Mouse (Mus musculus): ENCODE measurements around the gene Mug1. TPM values are rescaled to one million over a fixed set of nuclear protein-coding genes. Genes with fewer than 3 reads are reported as not detected.
"Not testable (repeated sequence)": the region's sequence is repeated elsewhere in the genome, so short reads cannot be mapped to it uniquely, and the experiment has no call there.

The Mug1 gene
- not detected in 2 replicates for total RNA-seq (2012; rRNA removed)
- total RNA-seq (2014; rRNA removed) = not detected in 2 replicates
- not detected in 2 replicates for polyA plus RNA-seq (2012; ENCODE audit: insufficient read length, low read depth)

GRCm38 (mm10) chr6:121838271-121838670 lies at the start of gene Mug1:
Gene Mug1 (plus strand): TSS chr6:121838541.
- not testable (repeated sequence) for DNase-seq (ENCODE audit: extremely low read depth)

GRCm38 (mm10) chr6:121828034-121828433 lies 10.3 kb upstream of the Mug1 start:
- DNase-seq (ENCODE audit: extremely low read depth) = no peak
- dilution Hi-C loops (cut with MboI; ENCODE audit: extremely low pct_ligation_motif_present, extremely low pct_unique_long_range_greater_than_20kb, low sequenced_read_pairs) (no loop called here), in situ Hi-C loops (cut with MboI; ENCODE audit: low pct_ligation_motif_present, low pct_unique_long_range_greater_than_20kb, low sequenced_read_pairs) (no loop called here)
- peaks cover 22% of the 10 kb centered on the region for H3K27me3 ChIP-seq (replicated peaks)
- H3K4me2 ChIP-seq (ENCODE audit: insufficient read depth, low read depth, poor library complexity, severe bottlenecking) = no peak overlapping the region
- no peaks in the 10 kb centered on the region for H3K36me3 ChIP-seq (replicated peaks in 1 of 2; ENCODE audit: control insufficient read depth in 1 of 2, insufficient read depth in 1 of 2, low read length in 1 of 2)
- TF ChIP-seq UBTF (IDR thresholded peaks at IDR 0.05; ENCODE audit: low read depth, low read length) = no peak
- no peak for TF ChIP-seq MXI1 (IDR thresholded peaks at IDR 0.05; ENCODE audit: low read depth, low read length)
- no peak for TF ChIP-seq NRF1 (IDR thresholded peaks at IDR 0.05; ENCODE audit: low read depth, low read length)
- no peak for TF ChIP-seq RCOR1 (conservative IDR thresholded peaks at IDR 0.05; ENCODE audit: low read depth, low read length)
- no peak for TF ChIP-seq GABPA (IDR thresholded peaks at IDR 0.05; ENCODE audit: insufficient replicate concordance, low read depth, low read length)
- no peak for TF ChIP-seq IRF4 (IDR thresholded peaks at IDR 0.05; ENCODE audit: low read depth, low read length)
- TF ChIP-seq RAD21 (IDR thresholded peaks at IDR 0.05; ENCODE audit: low read depth, low read length) = no peak
- no peaks in the 10 kb centered on the region for H3K4me1 ChIP-seq (ENCODE audit: control insufficient read depth in 1 of 2, insufficient read depth in 2 of 2)
- H3K79me2 ChIP-seq (replicated peaks; ENCODE audit: control insufficient read depth, extremely low read depth, insufficient read depth, poor library complexity, severe bottlenecking) = no peaks in the 10 kb centered on the region
- H3K4me3 ChIP-seq (replicated peaks in 1 of 3; ENCODE audit: low read depth in 2 of 3, low read length in 2 of 3, poor library complexity in 1 of 3) = no peak overlapping the region
- H3K27ac ChIP-seq (ENCODE audit: insufficient read depth, low read depth) = no peak overlapping the region
- no peaks in the 10 kb centered on the region for H3K9me3 ChIP-seq (replicated peaks; ENCODE audit: low read length)
- H3K9ac ChIP-seq (ENCODE audit: insufficient read depth, low read depth) = no peak overlapping the region

More at GRCm38 (mm10) chr6:121838271-121838670, at the start of gene Mug1:
- H3K36me3 ChIP-seq (replicated peaks in 1 of 2; ENCODE audit: control insufficient read depth in 1 of 2, insufficient read depth in 1 of 2, low read length in 1 of 2); H3K4me2 ChIP-seq (ENCODE audit: insufficient read depth, low read depth, poor library complexity, severe bottlenecking); H3K4me3 ChIP-seq (replicated peaks in 1 of 3; ENCODE audit: low read depth in 2 of 3, low read length in 2 of 3, poor library complexity in 1 of 3); H3K27ac ChIP-seq (ENCODE audit: insufficient read depth, low read depth); H3K79me2 ChIP-seq (replicated peaks; ENCODE audit: control insufficient read depth, extremely low read depth, insufficient read depth, poor library complexity, severe bottlenecking); H3K9me3 ChIP-seq (replicated peaks; ENCODE audit: low read length); H3K4me1 ChIP-seq (ENCODE audit: control insufficient read depth in 1 of 2, insufficient read depth in 2 of 2); H3K9ac ChIP-seq (ENCODE audit: insufficient read depth, low read depth); in situ Hi-C loops (cut with MboI; ENCODE audit: low pct_ligation_motif_present, low pct_unique_long_range_greater_than_20kb, low sequenced_read_pairs); dilution Hi-C loops (cut with MboI; ENCODE audit: extremely low pct_ligation_motif_present, extremely low pct_unique_long_range_greater_than_20kb, low sequenced_read_pairs): not testable (repeated sequence)
- H3K27me3 ChIP-seq (replicated peaks) = peaks cover 23% of the 10 kb centered on the region

- DNase-seq (ENCODE audit: extremely low read depth) = no peak
- Histone ChIP-seq H3K4me3 (replicated peaks in 1 of 3; ENCODE audit: low read depth in 2 of 3, low read length in 2 of 3, poor library complexity in 1 of 3) (no peak overlapping the region), H3K4me1 (ENCODE audit: control insufficient read depth in 1 of 2, insufficient read depth in 2 of 2) (no peaks in the 10 kb centered on the region), H3K9ac (ENCODE audit: insufficient read depth, low read depth) (no peak overlapping the region), H3K9me3 (replicated peaks; ENCODE audit: low read length) (no peaks in the 10 kb centered on the region), H3K4me2 (ENCODE audit: insufficient read depth, low read depth, poor library complexity, severe bottlenecking) (no peak overlapping the region), H3K27me3 (replicated peaks) (peaks cover 18% of the 10 kb centered on the region), H3K79me2 (replicated peaks; ENCODE audit: control insufficient read depth, extremely low read depth, insufficient read depth, poor library complexity, severe bottlenecking) (no peaks in the 10 kb centered on the region), H3K27ac (ENCODE audit: insufficient read depth, low read depth) (no peak overlapping the region), H3K36me3 (replicated peaks in 1 of 2; ENCODE audit: control insufficient read depth in 1 of 2, insufficient read depth in 1 of 2, low read length in 1 of 2) (no peaks in the 10 kb centered on the region)
- dilution Hi-C loops (cut with MboI; ENCODE audit: extremely low pct_ligation_motif_present, extremely low pct_unique_long_range_greater_than_20kb, low sequenced_read_pairs) = no loop called here
- no peak for TF ChIP-seq NELFE (IDR thresholded peaks at IDR 0.05; ENCODE audit: low read depth, low read length)
- TF ChIP-seq NRF1 (IDR thresholded peaks at IDR 0.05; ENCODE audit: low read depth, low read length) = no peak
- no peak for TF ChIP-seq PAX5 (IDR thresholded peaks at IDR 0.05; ENCODE audit: low read length)
- TF ChIP-seq IRF4 (IDR thresholded peaks at IDR 0.05; ENCODE audit: low read depth, low read length) = no peak
- TF ChIP-seq MAX (IDR thresholded peaks at IDR 0.05; ENCODE audit: low read length) = no peak
- TF ChIP-seq MYC (IDR thresholded peaks at IDR 0.05; ENCODE audit: low read depth, low read length) = no peak
- TF ChIP-seq HCFC1 (IDR thresholded peaks at IDR 0.05; ENCODE audit: low read depth, low read length) = no peak
- in situ Hi-C loops (cut with MboI; ENCODE audit: low pct_ligation_motif_present, low pct_unique_long_range_greater_than_20kb, low sequenced_read_pairs) = no loop called here
Measured at GRCm38 (mm10) chr6:121836361-121836760, 2.0 kb upstream of the Mug1 start.

Data from CH12.LX (cell line).